Mouse (Mus musculus) embryonic fibroblast, embryonic 13.5 days (primary cell): ENCODE data around the gene Dph5.

Source experiments
- CTCF ChIP-seq: IDR thresholded peaks from 2 replicates; pipeline ENCODE4 v1.5.1; 2011; ENCODE audit warnings: mild to moderate bottlenecking, control low read depth, low read length, moderate library complexity, borderline replicate concordance; ENCODE audit not compliant: insufficient read depth
- POLR2A ChIP-seq: IDR thresholded peaks from 2 replicates; pipeline ENCODE4 v1.6.1; 2011; ENCODE audit warnings: low read depth, mild to moderate bottlenecking, control low read depth, low read length, moderate library complexity

DNA sequence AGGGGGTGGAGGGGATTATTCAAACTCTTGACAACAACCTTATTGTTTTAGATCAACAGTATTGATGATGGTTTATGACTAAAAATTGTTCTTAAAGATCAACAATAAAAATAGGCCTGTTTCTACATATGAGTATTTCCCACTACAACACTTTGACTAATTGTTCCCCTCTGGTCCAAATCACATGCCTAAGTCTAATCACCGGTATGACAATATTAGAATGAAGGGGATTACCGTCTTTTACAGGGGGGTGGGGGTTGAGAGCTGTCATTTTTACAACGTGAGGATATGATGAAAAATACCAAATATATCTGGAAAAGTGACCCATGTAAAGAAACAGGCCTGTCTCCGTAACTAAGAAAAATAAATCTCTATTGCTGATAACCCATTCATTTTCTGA is 24.1 kb upstream of the Dph5 start:
- TF ChIP-seq CTCF (no peak), POLR2A (no peak)
